8 mouse cellular contexts compared by ENCODE assay signal in the genomic region with DNA sequence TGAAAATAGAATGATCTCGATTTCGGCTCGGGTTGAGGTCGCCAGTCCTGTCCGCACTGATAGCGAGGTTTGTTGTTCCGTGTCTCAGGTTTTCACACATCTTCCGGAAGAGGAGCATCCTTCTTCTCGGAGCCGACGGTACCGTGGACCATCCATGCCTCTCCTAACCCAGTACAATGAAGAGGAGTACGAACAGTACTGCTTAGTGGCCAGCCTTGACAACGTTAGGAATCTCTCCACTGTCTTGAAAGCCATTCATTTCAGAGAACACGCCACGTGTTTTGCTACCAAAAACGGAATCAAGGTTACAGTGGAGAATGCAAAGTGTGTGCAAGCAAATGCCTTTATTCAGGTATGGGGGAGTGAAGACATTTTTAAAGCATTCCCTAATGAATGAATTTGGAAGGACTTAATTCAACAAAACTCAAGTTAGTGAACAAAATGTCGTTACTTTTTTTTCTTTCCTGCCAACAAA. TPM values are rescaled to one million over a fixed set of nuclear protein-coding genes. Genes with fewer than 3 reads are reported as not detected.
A peak's percentile ranks its signal among the peaks of the same experiment; 100 is the strongest.
DNase-seq lines count a peak whose midpoint lies in the region; ATAC-seq and TF ChIP-seq lines count a peak whose summit lies in the region.

No protein-coding gene starts in this region.

- no peaks in the 10 kb centered on the region for H3K79me2 ChIP-seq in liver, adult 2 months (ENCODE audit: control insufficient read depth, insufficient read depth, low read length)

- H3K4me1 ChIP-seq in liver, adult 2 months (ENCODE audit: control insufficient read depth, insufficient read depth, low read length) = peaks cover 4% of the 10 kb centered on the region; the same call in 1 of the 2 replicates
- H3K4me1 ChIP-seq in embryonic facial prominence, embryonic 12.5 days = peaks cover 16% of the 10 kb centered on the region; the same call in 1 of the 2 replicates
- H3K4me1 ChIP-seq in intestine, postnatal 0 days (replicated peaks; ENCODE audit: control insufficient read depth, insufficient read depth, low read length) = no peaks in the 10 kb centered on the region
- peaks cover 25% of the 10 kb centered on the region for H3K4me1 ChIP-seq in neural tube, embryonic 13.5 days (replicated peaks)

- DNase-seq in liver, adult 2 months (ENCODE audit: extremely low read depth, low read depth, low spot score) = no peak
- no peak for DNase-seq in liver
- DNase-seq in adipocyte (ENCODE audit: low spot score) = no peak
- DNase-seq in left cerebral cortex, postnatal 36 days (ENCODE audit: low spot score in 2 of 2) = no peak
- DNase-seq in kidney, adult 18-20 months = no peak

- H3K9ac ChIP-seq in liver, adult 2 months (ENCODE audit: low read depth, low read length) = peak overlapping the region; percentile 78
- H3K9ac ChIP-seq in embryonic facial prominence, embryonic 12.5 days = peak overlapping the region; percentile 88
- peak overlapping the region; percentile 82 for H3K9ac ChIP-seq in intestine, postnatal 0 days (ENCODE audit: low read depth, low read length)
- H3K9ac ChIP-seq in neural tube, embryonic 13.5 days = peak overlapping the region; percentile 81

- H3K27me3 ChIP-seq in liver, adult 2 months (ENCODE audit: control insufficient read depth, insufficient read depth, low read length) = no peaks in the 10 kb centered on the region
- no peaks in the 10 kb centered on the region for H3K27me3 ChIP-seq in embryonic facial prominence, embryonic 12.5 days
- H3K27me3 ChIP-seq in intestine, postnatal 0 days (replicated peaks; ENCODE audit: control insufficient read depth, insufficient read depth, low read length) = no peaks in the 10 kb centered on the region
- no peaks in the 10 kb centered on the region for H3K27me3 ChIP-seq in neural tube, embryonic 13.5 days

- H3K4me3 ChIP-seq in liver, adult 2 months (ENCODE audit: insufficient read depth, low read depth, low read length) = peak overlapping the region; percentile 76
- H3K4me3 ChIP-seq in embryonic facial prominence, embryonic 12.5 days = peak overlapping the region; percentile 89
- H3K4me3 ChIP-seq in intestine, postnatal 0 days (ENCODE audit: low read depth, low read length) = peak overlapping the region; percentile 84
- peak overlapping the region; percentile 83 for H3K4me3 ChIP-seq in neural tube, embryonic 13.5 days

- 0 out of 2 replicates have a peak, but pooled peaks have one; percentile 10 for ATAC-seq in embryonic facial prominence, embryonic 12.5 days (ENCODE audit: insufficient number of reproducible peaks, insufficient read depth, low FRiP score, low TSS enrichment)
- ATAC-seq in intestine, postnatal 0 days = peak; percentile 20
- ATAC-seq in neural tube, embryonic 13.5 days (ENCODE audit: low read depth) = peak; percentile 77

- WGBS in liver, adult 2 months = under 1% methylated on average over 18 of the region's 18 CpGs
- WGBS in embryonic facial prominence, embryonic 12.5 days = 1% methylated on average over 18 of the region's 18 CpGs
- WGBS in intestine, postnatal 0 days = 1% methylated on average over 18 of the region's 18 CpGs
- WGBS in neural tube, embryonic 13.5 days = 1% methylated on average over 18 of the region's 18 CpGs

- TF ChIP-seq POLR2A in liver, adult 2 months (IDR thresholded peaks at IDR 0.05; ENCODE audit: extremely low read depth, insufficient read depth, low read length) = no peak

- no peak overlapping the region; the same call in 1 of the 2 replicates for H3K27ac ChIP-seq in liver, adult 2 months (replicated peaks; ENCODE audit: insufficient read depth, low read depth, low read length)
- peak overlapping the region; percentile 70; the same call in 1 of the 2 replicates for H3K27ac ChIP-seq in embryonic facial prominence, embryonic 12.5 days
- no peak overlapping the region for H3K27ac ChIP-seq in intestine, postnatal 0 days (ENCODE audit: low read depth, low read length)
- peak overlapping the region; percentile 83 for H3K27ac ChIP-seq in neural tube, embryonic 13.5 days (replicated peaks)

- peaks cover 18% of the 10 kb centered on the region for H3K36me3 ChIP-seq in liver, adult 2 months (ENCODE audit: control insufficient read depth, insufficient read depth, low read length)
- H3K36me3 ChIP-seq in embryonic facial prominence, embryonic 12.5 days = peaks cover 12% of the 10 kb centered on the region
- peaks cover 17% of the 10 kb centered on the region for H3K36me3 ChIP-seq in intestine, postnatal 0 days (ENCODE audit: control insufficient read depth, insufficient read depth)
- H3K36me3 ChIP-seq in neural tube, embryonic 13.5 days = peaks cover 31% of the 10 kb centered on the region

- no peaks in the 10 kb centered on the region for H3K9me3 ChIP-seq in embryonic facial prominence, embryonic 12.5 days
- H3K9me3 ChIP-seq in intestine, postnatal 0 days (ENCODE audit: control insufficient read depth) = no peaks in the 10 kb centered on the region
- no peaks in the 10 kb centered on the region for H3K9me3 ChIP-seq in neural tube, embryonic 13.5 days

- peak overlapping the region; percentile 57 for H3K4me2 ChIP-seq in embryonic facial prominence, embryonic 12.5 days (replicated peaks)
- H3K4me2 ChIP-seq in intestine, postnatal 0 days (replicated peaks; ENCODE audit: low read depth) = peak overlapping the region; percentile 75
- peak overlapping the region; percentile 86 for H3K4me2 ChIP-seq in neural tube, embryonic 13.5 days

- intact Hi-C loops in left cerebral cortex, postnatal 36 days (cut with DNase I) = loop anchor here (10.0 kb wide), 1 partner anchor 498 kb away; the partner anchor contains the start of gene Amacr

- no peak for TF ChIP-seq CTCF in liver, adult 2 months (IDR thresholded peaks at IDR 0.05; ENCODE audit: low read depth, low read length)
- no peak for TF ChIP-seq CTCF in intestine, postnatal 0 days (IDR thresholded peaks at IDR 0.05; ENCODE audit: low read depth)

RNA-seq across cellular contexts. Expression of gene Rad1, which starts 0.6 kb away (rescaled TPM):
- total RNA-seq in liver, adult 2 months (2014; rRNA removed) = 4.3 and 6.6 TPM in 2 replicates
- polyA plus RNA-seq in liver, adult 2 months (2012; rRNA removed) = 3.7 and 4.6 TPM in 2 replicates
- polyA plus RNA-seq in embryonic facial prominence, embryonic 12.5 days (2016; fragmentation: Nextera tagmentation; extraction: Ambion mirVana) = 41.1 and 41.7 TPM in 2 replicates
- polyA plus RNA-seq in intestine, postnatal 0 days (2015; fragmentation: Nextera tagmentation; extraction: Ambion mirVana) = 10.6 and 13.1 TPM in 2 replicates
- 30.3 and 32.5 TPM in 2 replicates for polyA plus RNA-seq in neural tube, embryonic 13.5 days (2015; fragmentation: Nextera tagmentation; extraction: Ambion mirVana)
- total RNA-seq in left cerebral cortex, postnatal 36 days (2021) = 10 to 100 TPM; 13.6 to 18.7 TPM

RNA-seq across cellular contexts. Expression of gene Brix1, which starts 0.7 kb away (rescaled TPM):
- total RNA-seq in liver, adult 2 months (2014; rRNA removed) = 6.8 and 8.0 TPM in 2 replicates
- 1.4 and 1.6 TPM in 2 replicates for polyA plus RNA-seq in liver, adult 2 months (2012; rRNA removed)
- 114 and 126 TPM in 2 replicates for polyA plus RNA-seq in embryonic facial prominence, embryonic 12.5 days (2016; fragmentation: Nextera tagmentation; extraction: Ambion mirVana)
- polyA plus RNA-seq in intestine, postnatal 0 days (2015; fragmentation: Nextera tagmentation; extraction: Ambion mirVana) = 65.4 TPM in 2 replicates
- 69.6 and 77.6 TPM in 2 replicates for polyA plus RNA-seq in neural tube, embryonic 13.5 days (2015; fragmentation: Nextera tagmentation; extraction: Ambion mirVana)
- total RNA-seq in left cerebral cortex, postnatal 36 days (2021) = 10 to 100 TPM; 19.2 to 22.1 TPM

RNA-seq across cellular contexts. Expression of gene Dnajc21, which starts 16.1 kb away (rescaled TPM):
- 6.8 and 7.6 TPM in 2 replicates for total RNA-seq in liver, adult 2 months (2014; rRNA removed)
- polyA plus RNA-seq in liver, adult 2 months (2012; rRNA removed) = 0.76 and 1.3 TPM in 2 replicates
- polyA plus RNA-seq in embryonic facial prominence, embryonic 12.5 days (2016; fragmentation: Nextera tagmentation; extraction: Ambion mirVana) = 16.1 and 16.9 TPM in 2 replicates
- 9.3 and 10.4 TPM in 2 replicates for polyA plus RNA-seq in intestine, postnatal 0 days (2015; fragmentation: Nextera tagmentation; extraction: Ambion mirVana)
- polyA plus RNA-seq in neural tube, embryonic 13.5 days (2015; fragmentation: Nextera tagmentation; extraction: Ambion mirVana) = 12.0 and 12.5 TPM in 2 replicates
- 10 to 100 TPM; 24.1 to 27.1 TPM for total RNA-seq in left cerebral cortex, postnatal 36 days (2021)

Comparison
In these comparisons a context has a peak if more than half of its experiments do, and no peak if none do; other contexts are left out.
1. H3K27ac ChIP-seq: peak in embryonic facial prominence, embryonic 12.5 days (single experiment) and neural tube, embryonic 13.5 days (single experiment); none in liver, adult 2 months (single experiment) and intestine, postnatal 0 days (single experiment).
2. ATAC-seq: peak in every context shown above with its lines; median percentile 77 in neural tube, embryonic 13.5 days; 20 in intestine, postnatal 0 days; 10 in embryonic facial prominence, embryonic 12.5 days.
3. RNA of gene Brix1, which starts 0.7 kb away (polyA plus RNA-seq): 114 to 126 TPM in embryonic facial prominence, embryonic 12.5 days, 69.6 to 77.6 TPM in neural tube, embryonic 13.5 days and 65.4 TPM in intestine, postnatal 0 days; 1.4 to 1.6 TPM in liver, adult 2 months; every median in the first group is over 10 times any median in the second.
4. Peak in every context shown above with its lines, with median percentiles within 50 percentile points of each other: H3K4me3 ChIP-seq, H3K9ac ChIP-seq and H3K4me2 ChIP-seq.